Mouse (Mus musculus) liver, embryonic 14.5 days (tissue): ENCODE results near the gene Def6.

Experiments
- CTCF ChIP-seq: IDR thresholded peaks from 2 replicates; pipeline ENCODE4 v1.5.1; 2016; ENCODE audit warnings: antibody characterized with exemption, low read depth, control low read depth
- EP300 ChIP-seq: IDR thresholded peaks from 2 replicates; pipeline ENCODE4 v1.6.1; 2016; ENCODE audit warnings: antibody characterized with exemption, low read depth

- no peak for TF ChIP-seq CTCF
- TF ChIP-seq EP300: no peak
These were observed 23.6 kb downstream of the Def6 start for GRCm38 (mm10) chr17:28231026-28231736.
